ENCODE assay signal across 27 mouse cellular contexts in the genomic region with DNA sequence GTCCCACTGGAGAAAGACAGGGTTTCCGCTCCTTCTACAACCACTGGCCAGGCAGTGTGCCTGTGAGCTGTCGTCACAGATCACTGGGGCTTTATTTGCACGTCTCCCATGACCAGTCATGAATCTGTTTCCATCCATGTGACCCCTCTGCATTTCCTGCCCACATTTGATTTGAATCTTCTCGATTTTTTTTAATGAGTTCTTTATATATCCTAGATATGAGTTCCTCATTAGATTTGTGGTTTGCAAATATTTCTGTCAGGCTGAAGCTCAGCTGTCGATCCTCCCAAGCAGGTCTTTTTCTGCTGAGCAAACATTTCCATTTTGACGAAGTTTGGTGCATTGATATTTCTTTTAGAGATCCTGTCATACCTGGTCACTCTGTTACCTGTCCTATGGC. TPM values are rescaled to one million over a fixed set of nuclear protein-coding genes. Genes with fewer than 3 reads are reported as not detected.
DNase-seq lines count a peak whose midpoint lies in the region; ATAC-seq lines count a peak whose summit lies in the region.
"Had no signal": no experiment of that assay in that cellular context is flagged by ENCODE, and none has a peak within 500 bp of the region (broad histone marks: within the 10 kb centered on the region; RNA-seq: fewer than 3 reads in every experiment).

No protein-coding gene starts in this region.

- H3K36me3 ChIP-seq in forebrain, embryonic 11.5 days (ENCODE audit: control insufficient read depth, insufficient read depth, low read length), result no peaks in the 10 kb centered on the region
- H3K36me3 ChIP-seq in midbrain, embryonic 16.5 days (ENCODE audit: control insufficient read depth, insufficient read depth, low read length), result no peaks in the 10 kb centered on the region
- H3K36me3 ChIP-seq: intestine, embryonic 15.5 days; limb, embryonic 13.5 days; midbrain, embryonic 12.5 days; neural tube, embryonic 13.5 days; stomach, embryonic 15.5 days had no signal

- no peak overlapping the region for H3K4me3 ChIP-seq in brown adipose tissue, adult 24 weeks (ENCODE audit: insufficient read depth, low read depth, low read length)
- no peak overlapping the region for H3K4me3 ChIP-seq in forebrain, embryonic 11.5 days (ENCODE audit: low read depth, low read length)
- H3K4me3 ChIP-seq in midbrain, embryonic 16.5 days (ENCODE audit: low read depth, low read length), result no peak overlapping the region
- H3K4me3 ChIP-seq: erythroblast, embryonic 14.5 days; forebrain, embryonic 12.5 days; hindbrain, embryonic 10.5 days; intestine, embryonic 15.5 days; limb, embryonic 13.5 days; megakaryocyte, embryonic 14.5 days; midbrain, embryonic 12.5 days; neural tube, embryonic 13.5 days; stomach, embryonic 15.5 days had no signal

- no peaks in the 10 kb centered on the region for H3K27me3 ChIP-seq in forebrain, embryonic 11.5 days (ENCODE audit: control insufficient read depth, insufficient read depth, low read length)
- H3K27me3 ChIP-seq in midbrain, embryonic 16.5 days (ENCODE audit: control insufficient read depth, insufficient read depth, low read depth, low read length), result no peaks in the 10 kb centered on the region
- H3K27me3 ChIP-seq: forebrain, embryonic 12.5 days; intestine, embryonic 15.5 days; limb, embryonic 13.5 days; midbrain, embryonic 12.5 days; neural tube, embryonic 13.5 days; stomach, embryonic 15.5 days had no signal

- no peaks in the 10 kb centered on the region for H3K4me1 ChIP-seq in brown adipose tissue, adult 24 weeks (ENCODE audit: control insufficient read depth, insufficient read depth, insufficient read length, low read length)
- H3K4me1 ChIP-seq in forebrain, embryonic 11.5 days (replicated peaks; ENCODE audit: control insufficient read depth, insufficient read depth, low read length), result no peaks in the 10 kb centered on the region
- H3K4me1 ChIP-seq in midbrain, embryonic 16.5 days (ENCODE audit: control insufficient read depth, insufficient read depth, low read length), result peaks cover 3% of the 10 kb centered on the region; the same call in 1 of the 2 replicates

- H3K27ac ChIP-seq in brown adipose tissue, adult 24 weeks (replicated peaks; ENCODE audit: low read depth, low read length), result peak overlapping the region; percentile 37; the same call in 1 of the 2 replicates
- no peak overlapping the region for H3K27ac ChIP-seq in forebrain, embryonic 11.5 days (ENCODE audit: low read depth, low read length)
- no peak overlapping the region for H3K27ac ChIP-seq in midbrain, embryonic 16.5 days (ENCODE audit: low read length)
- H3K27ac ChIP-seq: forebrain, embryonic 12.5 days; hindbrain, embryonic 10.5 days; intestine, embryonic 15.5 days; limb, embryonic 13.5 days; midbrain, embryonic 12.5 days; neural tube, embryonic 13.5 days; stomach, embryonic 15.5 days had no signal

- no peak overlapping the region for H3K4me2 ChIP-seq in forebrain, embryonic 11.5 days (ENCODE audit: low read depth, low read length, severe bottlenecking)
- no peak overlapping the region for H3K4me2 ChIP-seq in midbrain, embryonic 16.5 days (ENCODE audit: low read length)
- H3K4me2 ChIP-seq: forebrain, embryonic 12.5 days; intestine, embryonic 15.5 days; limb, embryonic 13.5 days; liver, embryonic 11.5 days; midbrain, embryonic 12.5 days; neural tube, embryonic 13.5 days; stomach, embryonic 15.5 days had no signal

- ATAC-seq in CD4-positive, CD25-positive, alpha-beta regulatory T cell, adult 4 months, result peak; percentile 28
- no peak for ATAC-seq in forebrain, embryonic 11.5 days (replicated peaks; ENCODE audit: low FRiP score)
- no peak for ATAC-seq in midbrain, embryonic 16.5 days
- ATAC-seq: hindbrain, embryonic 16.5 days; intestine, embryonic 15.5 days had no signal

- DNase-seq in spleen, postnatal 36 days (ENCODE audit: low spot score in 2 of 2), result peak; percentile 70 to 77
- DNase-seq in spleen, postnatal 4 days (ENCODE audit: low spot score in 2 of 2), result no peak
- no peak for DNase-seq in forebrain, embryonic 11.5 days (ENCODE audit: low spot score)
- DNase-seq in layer of hippocampus, postnatal 14 days (ENCODE audit: low spot score in 2 of 2), result no peak
- DNase-seq: adrenal gland, postnatal 10 days; cerebellum, adult 18-20 months; cerebellum, postnatal 10 days; gastrocnemius, postnatal 10 days; heart, postnatal 14 days; kidney, adult 9 months; kidney, postnatal 14 days; lung, postnatal 36 days; thymus, postnatal 25 days had no signal

- H3K9me3 ChIP-seq in forebrain, embryonic 11.5 days (ENCODE audit: control insufficient read depth, low read length), result no peaks in the 10 kb centered on the region; the same call in 1 of the 2 replicates
- no peaks in the 10 kb centered on the region for H3K9me3 ChIP-seq in midbrain, embryonic 16.5 days (replicated peaks; ENCODE audit: control insufficient read depth, low read length, poor library complexity, severe bottlenecking)
- H3K9me3 ChIP-seq: intestine, embryonic 15.5 days; neural tube, embryonic 13.5 days; stomach, embryonic 15.5 days had no signal

- no peak overlapping the region for H3K9ac ChIP-seq in forebrain, embryonic 11.5 days (ENCODE audit: low read length)
- H3K9ac ChIP-seq in midbrain, embryonic 16.5 days (ENCODE audit: low read depth, low read length), result no peak overlapping the region
- H3K9ac ChIP-seq: forebrain, embryonic 12.5 days; intestine, embryonic 15.5 days; limb, embryonic 13.5 days; midbrain, embryonic 12.5 days; neural tube, embryonic 13.5 days; stomach, embryonic 15.5 days had no signal

- 87% methylated on average over 6 of the region's 6 CpGs for WGBS in forebrain, embryonic 11.5 days
- WGBS in midbrain, embryonic 16.5 days, result 86% methylated on average over 6 of the region's 6 CpGs

RNA-seq across cellular contexts. Expression of gene S1pr3, which starts 10.6 kb away (rescaled TPM):
- polyA plus RNA-seq in CD4-positive, CD25-positive, alpha-beta regulatory T cell, adult 4 months (2017; shearing (Covaris generic)), result not detected
- 2.8 and 3.5 TPM in 2 replicates for polyA plus RNA-seq in brown adipose tissue, adult 24 weeks (2012; ENCODE audit: insufficient read depth, insufficient read length, missing spikeins)
- 47.2 and 48.4 TPM in 2 replicates for polyA plus RNA-seq in forebrain, embryonic 11.5 days (2014; fragmentation: Nextera tagmentation; extraction: Ambion mirVana)
- 11.9 and 14.6 TPM in 2 replicates for polyA plus RNA-seq in midbrain, embryonic 16.5 days (2015; fragmentation: Nextera tagmentation; extraction: Ambion mirVana)
- total RNA-seq in layer of hippocampus, postnatal 14 days (2021), result 1 to 10 TPM; 6.8 to 7.7 TPM

Comparison
In these comparisons a context has a peak if more than half of its experiments do, and no peak if none do; other contexts are left out.
1. DNase-seq: peak in spleen, postnatal 36 days (2 of 2); none in spleen, postnatal 4 days (0 of 2), forebrain, embryonic 11.5 days (single experiment) and layer of hippocampus, postnatal 14 days (0 of 2).